Mouse (Mus musculus) frontal cortex, adult (tissue): ENCODE data around the gene Hbs1l.
A peak's percentile ranks its signal among the peaks of the same experiment; 100 is the strongest.

ENCODE experiments used
- ATAC-seq: cut with Nextera tagmentation; 2 replicates; pipeline ENCODE4 v1.9.2; 2017; ENCODE audit warnings: mild to moderate bottlenecking, moderate library complexity, mixed read lengths; ENCODE audit not compliant: low TSS enrichment

Hbs1l gene

GRCm38 (mm10) chr10:21295759-21296621 is at the start of gene Hbs1l:
Hbs1l (plus strand) TSS chr10:21295979.
- ATAC-seq = peak; percentile 95

GRCm38 (mm10) chr10:21248556-21248955 is 47.2 kb upstream of the Hbs1l start:
- ATAC-seq = no peak

GRCm38 (mm10) chr10:21251881-21252534 is 43.8 kb upstream of the Hbs1l start:
- peak; percentile 44 for ATAC-seq

GRCm38 (mm10) chr10:21252800-21253199 is 43.0 kb upstream of the Hbs1l start:
- no peak for ATAC-seq

- ATAC-seq = no peak
Observed at GRCm38 (mm10) chr10:21254266-21255140, 41.3 kb upstream of the Hbs1l start.

GRCm38 (mm10) chr10:21257244-21257643 is 38.5 kb upstream of the Hbs1l start:
- no peak for ATAC-seq

- no peak for ATAC-seq
Observed at GRCm38 (mm10) chr10:21259649-21260048, 36.1 kb upstream of the Hbs1l start.

GRCm38 (mm10) chr10:21265188-21265587 is 30.6 kb upstream of the Hbs1l start:
- no peak for ATAC-seq

GRCm38 (mm10) chr10:21267452-21267851 is 28.3 kb upstream of the Hbs1l start:
- ATAC-seq = no peak

GRCm38 (mm10) chr10:21268786-21269410 is 26.9 kb upstream of the Hbs1l start:
- 0 out of 2 replicates have a peak, but pooled peaks have one; percentile 27 for ATAC-seq

- no peak for ATAC-seq
Observed at GRCm38 (mm10) chr10:21269920-21270319, 25.9 kb upstream of the Hbs1l start.

GRCm38 (mm10) chr10:21270905-21271304 is 24.9 kb upstream of the Hbs1l start:
- no peak for ATAC-seq

GRCm38 (mm10) chr10:21271310-21271709 is 24.5 kb upstream of the Hbs1l start:
- ATAC-seq = no peak

- ATAC-seq = no peak
Observed at GRCm38 (mm10) chr10:21271785-21272184, 24.0 kb upstream of the Hbs1l start.

- no peak for ATAC-seq
Observed at GRCm38 (mm10) chr10:21287243-21288127, 8.3 kb upstream of the Hbs1l start.

- no peak for ATAC-seq
Observed at GRCm38 (mm10) chr10:21291228-21291627, 4.6 kb upstream of the Hbs1l start.

GRCm38 (mm10) chr10:21294217-21294616 is 1.6 kb upstream of the Hbs1l start:
- no peak for ATAC-seq

- no peak for ATAC-seq
Observed at GRCm38 (mm10) chr10:21295397-21295758, 401 bp upstream of the Hbs1l start.

GRCm38 (mm10) chr10:21298972-21299371 is 3.2 kb downstream of the Hbs1l start:
- ATAC-seq = no peak

GRCm38 (mm10) chr10:21301822-21302221 is 6.0 kb downstream of the Hbs1l start:
- ATAC-seq = peak; percentile 53
